ENCODE assay signal across 10 mouse cellular contexts in genomic region chr12:82468416-82468815, GRCm38 (mm10).
DNase-seq lines count a peak whose midpoint lies in the region; ATAC-seq and TF ChIP-seq lines count a peak whose summit lies in the region.
"Had no signal": no experiment of that assay in that cellular context is flagged by ENCODE, and none has a peak within 500 bp of the region (broad histone marks: within the 10 kb centered on the region; RNA-seq: fewer than 3 reads in every experiment).

No protein-coding gene starts in this region.

- no peak overlapping the region for H3K4me3 ChIP-seq in limb, embryonic 14.5 days (replicated peaks; ENCODE audit: low read length)
- H3K4me3 ChIP-seq in limb, embryonic 10.5 days: no peak overlapping the region
- no peak overlapping the region for H3K4me3 ChIP-seq in intestine, embryonic 16.5 days (ENCODE audit: low read length)
- no peak overlapping the region for H3K4me3 ChIP-seq in hindbrain, embryonic 14.5 days (replicated peaks; ENCODE audit: low read length)
- H3K4me3 ChIP-seq: heart, adult 2 months had no signal

- no peaks in the 10 kb centered on the region for H3K9me3 ChIP-seq in limb, embryonic 14.5 days (ENCODE audit: control insufficient read depth, low read length)
- no peaks in the 10 kb centered on the region for H3K9me3 ChIP-seq in limb, embryonic 10.5 days (replicated peaks)
- no peaks in the 10 kb centered on the region for H3K9me3 ChIP-seq in intestine, embryonic 16.5 days (ENCODE audit: control insufficient read depth, low read length)
- H3K9me3 ChIP-seq in hindbrain, embryonic 14.5 days (ENCODE audit: control insufficient read depth, low read length): no peaks in the 10 kb centered on the region

- H3K36me3 ChIP-seq in limb, embryonic 14.5 days (ENCODE audit: control insufficient read depth, insufficient read depth, low read length): no peaks in the 10 kb centered on the region
- no peaks in the 10 kb centered on the region for H3K36me3 ChIP-seq in limb, embryonic 10.5 days
- H3K36me3 ChIP-seq in intestine, embryonic 16.5 days (ENCODE audit: control insufficient read depth, insufficient read depth, low read length): no peaks in the 10 kb centered on the region
- H3K36me3 ChIP-seq in hindbrain, embryonic 14.5 days (replicated peaks; ENCODE audit: control insufficient read depth, insufficient read depth): no peaks in the 10 kb centered on the region

- H3K4me1 ChIP-seq in limb, embryonic 14.5 days (ENCODE audit: control insufficient read depth, insufficient read depth, low read length): peaks cover 8% of the 10 kb centered on the region
- peaks cover 11% of the 10 kb centered on the region; the same call in 1 of the 2 replicates for H3K4me1 ChIP-seq in limb, embryonic 10.5 days
- peaks cover 16% of the 10 kb centered on the region for H3K4me1 ChIP-seq in intestine, embryonic 16.5 days (ENCODE audit: control insufficient read depth, insufficient read depth, low read length)
- no peaks in the 10 kb centered on the region for H3K4me1 ChIP-seq in hindbrain, embryonic 14.5 days (replicated peaks; ENCODE audit: control insufficient read depth, insufficient read depth, low read length)

- no peak for ATAC-seq in limb, embryonic 14.5 days (ENCODE audit: low FRiP score, low read depth)
- ATAC-seq in intestine, embryonic 16.5 days: peak; percentile 45; the same call in 1 of the 2 replicates
- no peak for ATAC-seq in hindbrain, embryonic 14.5 days (ENCODE audit: low FRiP score)

- 55% methylated on average over 5 of the region's 5 CpGs for WGBS in limb, embryonic 14.5 days
- WGBS in limb, embryonic 10.5 days: 88% methylated on average over 5 of the region's 5 CpGs
- 37% methylated on average over 5 of the region's 5 CpGs for WGBS in intestine, embryonic 16.5 days
- 78% methylated on average over 5 of the region's 5 CpGs for WGBS in hindbrain, embryonic 14.5 days

- no peak overlapping the region for H3K4me2 ChIP-seq in limb, embryonic 14.5 days (replicated peaks; ENCODE audit: low read depth, low read length, severe bottlenecking)
- H3K4me2 ChIP-seq in intestine, embryonic 16.5 days (ENCODE audit: low read depth, low read length): no peak overlapping the region
- H3K4me2 ChIP-seq in hindbrain, embryonic 14.5 days (replicated peaks): no peak overlapping the region

- H3K27ac ChIP-seq in limb, embryonic 14.5 days (replicated peaks; ENCODE audit: low read depth, low read length): no peak overlapping the region
- no peak overlapping the region for H3K27ac ChIP-seq in limb, embryonic 10.5 days
- no peak overlapping the region for H3K27ac ChIP-seq in intestine, embryonic 16.5 days (ENCODE audit: low read length)
- H3K27ac ChIP-seq in hindbrain, embryonic 14.5 days: no peak overlapping the region
- H3K27ac ChIP-seq: heart, adult 2 months; liver, embryonic 14.5 days had no signal

- DNase-seq in limb, embryonic 14.5 days (ENCODE audit: low spot score): peak; percentile 49
- no peak for DNase-seq in limb, embryonic 10.5 days (ENCODE audit: low spot score)
- peak; percentile 59 for DNase-seq in adrenal gland, postnatal 25 days
- peak; percentile 66 for DNase-seq in retina, postnatal 1 day
- DNase-seq in cerebellum, postnatal 4 days (ENCODE audit: low spot score in 2 of 2): no peak
- DNase-seq in T-cell, adult 2 months (ENCODE audit: low spot score): no peak
- no peak for DNase-seq in hindbrain, embryonic 14.5 days (ENCODE audit: low spot score)

- no peak for TF ChIP-seq POLR2A in limb, embryonic 14.5 days (IDR thresholded peaks at IDR 0.05; ENCODE audit: borderline replicate concordance, extremely low read depth, insufficient read depth, insufficient read length)

- no peaks in the 10 kb centered on the region for H3K27me3 ChIP-seq in limb, embryonic 14.5 days (ENCODE audit: control insufficient read depth, insufficient read depth, low read length)
- no peaks in the 10 kb centered on the region for H3K27me3 ChIP-seq in limb, embryonic 10.5 days (ENCODE audit: low read depth, poor library complexity, severe bottlenecking)
- H3K27me3 ChIP-seq in intestine, embryonic 16.5 days (replicated peaks; ENCODE audit: control insufficient read depth, insufficient read depth, low read length): no peaks in the 10 kb centered on the region
- H3K27me3 ChIP-seq in hindbrain, embryonic 14.5 days (ENCODE audit: control insufficient read depth, insufficient read depth, low read length): no peaks in the 10 kb centered on the region

- no peak overlapping the region for H3K9ac ChIP-seq in limb, embryonic 14.5 days (ENCODE audit: low read depth, low read length, severe bottlenecking)
- H3K9ac ChIP-seq in intestine, embryonic 16.5 days (ENCODE audit: low read depth, low read length): no peak overlapping the region
- H3K9ac ChIP-seq in hindbrain, embryonic 14.5 days: no peak overlapping the region
- H3K9ac ChIP-seq: liver, embryonic 14.5 days had no signal

Comparison
In these comparisons a context has a peak if more than half of its experiments do, and no peak if none do; other contexts are left out.
1. DNase-seq: peak in limb, embryonic 14.5 days (single experiment), adrenal gland, postnatal 25 days (single experiment) and retina, postnatal 1 day (single experiment); none in limb, embryonic 10.5 days (single experiment), cerebellum, postnatal 4 days (0 of 2), T-cell, adult 2 months (single experiment) and hindbrain, embryonic 14.5 days (single experiment).